Mouse (Mus musculus) left cerebral cortex, adult 9 months (tissue): ENCODE measurements around the gene Depdc7.

Experiments used
- DNase-seq, 2 experiments: peaks; one replicate each; pipeline ENCODE4 v3.0.0; 2022; ENCODE audit warnings: low spot score in 2 of 2

Depdc7 gene

DNA sequence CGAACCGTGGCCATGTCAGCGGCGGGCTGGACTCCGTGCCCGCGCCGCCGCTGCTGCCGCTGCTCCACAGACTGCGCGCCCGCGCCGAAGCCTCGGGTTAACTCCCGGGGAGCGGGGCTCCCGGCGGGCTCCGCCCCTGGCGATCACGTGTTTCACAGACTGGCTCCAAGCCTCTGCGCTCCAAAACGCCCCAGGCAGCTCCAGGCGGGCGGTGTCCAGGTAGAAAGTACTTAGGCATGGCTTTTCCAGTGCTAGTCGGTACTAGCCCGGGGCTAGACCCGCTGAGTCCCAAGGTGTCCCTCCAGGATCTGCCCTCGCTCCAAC lies at the start of gene Depdc7:
Depdc7 (minus strand) TSS at position 138 of the 324 bp plus-strand sequence.
- peak; percentile 55 to 77 for DNase-seq

DNA sequence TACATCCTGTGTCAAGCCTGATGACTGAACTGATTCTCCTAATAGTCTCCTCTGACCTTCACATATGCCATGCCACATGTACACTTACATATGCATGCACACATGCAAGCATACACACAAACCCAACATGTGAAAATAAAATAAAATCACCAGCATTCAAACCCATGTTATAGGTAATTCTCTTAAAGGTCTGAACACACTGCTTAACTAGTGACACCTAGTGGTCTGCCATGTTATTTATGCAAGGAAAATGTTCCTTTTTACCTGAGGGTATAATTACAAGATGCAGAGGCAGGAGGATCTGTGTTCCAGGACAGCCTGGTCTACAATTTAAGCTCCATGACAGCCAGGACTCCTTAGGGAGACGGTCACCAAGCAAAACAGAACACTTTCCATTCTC lies 32.1 kb upstream of the Depdc7 start:
- DNase-seq, result peak in 1 of 2 experiments; percentile 16

DNA sequence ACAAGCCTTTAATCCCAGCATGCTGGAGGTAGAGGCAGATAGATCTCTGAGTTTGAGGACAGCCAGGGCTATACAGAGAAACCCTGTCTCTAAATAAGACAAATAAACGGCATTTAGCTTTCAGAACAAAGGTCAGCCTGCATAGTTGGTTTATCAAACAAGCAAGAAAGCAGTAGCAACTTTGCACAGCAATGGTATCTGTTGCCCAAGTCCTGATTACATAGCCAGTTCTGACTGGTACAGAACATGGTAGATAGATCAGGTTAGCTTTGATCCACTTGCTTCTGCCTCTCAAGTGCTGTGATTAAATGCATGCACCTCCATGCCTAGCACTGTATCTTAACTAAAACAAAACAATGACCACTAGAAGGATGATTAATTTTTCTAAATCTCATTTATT lies 26.0 kb upstream of the Depdc7 start:
- no peak for DNase-seq

GRCm38 (mm10) chr2:104764018-104764417 lies 21.3 kb upstream of the Depdc7 start:
- no peak for DNase-seq

- peak in 1 of 2 experiments; percentile 8 for DNase-seq
Observed at GRCm38 (mm10) chr2:104763134-104763703, 20.5 kb upstream of the Depdc7 start.

DNA sequence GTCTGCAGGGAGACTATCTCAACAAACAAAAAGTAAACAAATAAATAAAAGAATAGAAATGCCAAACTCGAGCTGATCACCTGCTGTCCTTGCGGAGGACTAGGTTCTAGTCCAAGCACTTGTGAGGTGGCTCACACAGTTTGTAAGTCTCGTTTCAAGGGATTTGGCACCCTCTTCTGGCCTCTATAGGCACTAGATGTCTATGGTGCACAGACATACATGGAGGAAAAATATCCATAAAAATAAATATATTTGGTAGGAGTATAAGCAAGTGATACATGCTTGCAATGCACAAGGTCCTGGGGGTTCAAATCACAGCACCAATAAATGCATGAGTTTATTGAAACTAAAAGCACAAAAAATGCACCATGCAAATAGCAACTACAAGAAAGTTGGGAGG lies 7.9 kb upstream of the Depdc7 start:
- DNase-seq, result no peak

GRCm38 (mm10) chr2:104748652-104749183 lies 6.0 kb upstream of the Depdc7 start:
- no peak for DNase-seq

- no peak for DNase-seq
Observed at GRCm38 (mm10) chr2:104746251-104746650, 3.6 kb upstream of the Depdc7 start.

- DNase-seq, result no peak
Observed at GRCm38 (mm10) chr2:104743971-104744370, 1.3 kb upstream of the Depdc7 start.

DNA sequence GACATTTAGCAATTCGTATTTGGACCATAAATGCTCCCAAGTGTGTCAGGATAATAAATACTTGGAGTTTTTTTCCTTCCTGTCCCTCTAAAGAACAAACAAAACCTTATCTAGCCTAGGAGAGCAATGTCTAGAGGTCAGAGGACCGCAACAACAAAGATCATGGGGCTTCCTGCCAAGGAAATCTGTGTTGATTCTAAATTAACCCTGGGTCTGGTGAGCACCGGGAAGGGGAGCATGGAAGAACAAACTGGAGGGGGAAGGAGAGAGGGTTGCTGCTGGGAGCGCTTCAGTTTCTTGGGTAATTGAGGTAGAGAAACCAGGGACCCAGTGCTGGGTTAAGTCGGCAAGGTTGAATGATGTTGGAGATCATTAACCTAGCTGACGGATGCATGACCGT lies 482 bp upstream of the Depdc7 start:
- no peak for DNase-seq

DNA sequence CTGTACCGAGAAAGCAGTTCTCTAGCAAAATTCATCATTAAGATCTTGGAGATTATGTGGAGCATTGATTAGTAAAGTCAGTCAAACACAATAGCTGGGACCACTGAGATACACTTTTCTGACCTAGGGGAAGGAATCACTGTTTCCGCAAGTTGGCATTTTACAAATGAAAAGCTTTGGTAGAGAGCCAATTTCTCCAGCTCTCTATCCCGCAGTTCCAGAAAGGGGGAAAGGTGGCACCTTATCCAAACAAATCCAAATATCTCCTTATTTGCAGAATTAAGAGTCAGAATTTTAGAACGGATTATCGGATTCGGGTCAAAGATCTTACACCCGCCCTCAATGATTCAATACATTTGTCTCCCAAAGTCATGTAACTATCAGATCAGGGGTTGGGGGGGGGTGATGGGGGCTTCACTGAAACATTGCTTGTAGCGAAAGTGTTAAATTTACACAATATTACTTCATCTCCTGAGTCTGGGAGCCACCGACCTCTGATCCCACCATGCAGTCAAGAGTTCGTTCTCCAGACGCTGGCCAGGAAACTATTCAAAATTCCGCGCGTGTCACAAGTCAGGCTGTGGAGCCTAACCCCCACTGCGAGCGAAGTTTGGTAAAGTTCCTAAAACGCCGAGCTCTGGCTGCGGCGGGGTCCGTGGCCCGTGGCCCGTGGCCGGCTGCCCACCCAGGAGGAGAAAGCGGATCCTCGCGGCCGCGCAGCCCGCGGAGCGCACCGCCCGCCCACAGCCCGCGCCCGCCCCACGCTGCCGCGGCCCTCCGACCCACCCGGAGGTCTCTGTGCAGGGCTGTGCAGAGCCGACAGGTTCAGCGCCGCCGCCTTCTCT lies 560 bp downstream of the Depdc7 start:
- no peak for DNase-seq

GRCm38 (mm10) chr2:104741015-104741758 lies 1.5 kb downstream of the Depdc7 start:
- no peak for DNase-seq

GRCm38 (mm10) chr2:104740248-104740949 lies 2.3 kb downstream of the Depdc7 start:
- no peak for DNase-seq

- no peak for DNase-seq
Observed at GRCm38 (mm10) chr2:104739691-104740090, 3.0 kb downstream of the Depdc7 start.

DNA sequence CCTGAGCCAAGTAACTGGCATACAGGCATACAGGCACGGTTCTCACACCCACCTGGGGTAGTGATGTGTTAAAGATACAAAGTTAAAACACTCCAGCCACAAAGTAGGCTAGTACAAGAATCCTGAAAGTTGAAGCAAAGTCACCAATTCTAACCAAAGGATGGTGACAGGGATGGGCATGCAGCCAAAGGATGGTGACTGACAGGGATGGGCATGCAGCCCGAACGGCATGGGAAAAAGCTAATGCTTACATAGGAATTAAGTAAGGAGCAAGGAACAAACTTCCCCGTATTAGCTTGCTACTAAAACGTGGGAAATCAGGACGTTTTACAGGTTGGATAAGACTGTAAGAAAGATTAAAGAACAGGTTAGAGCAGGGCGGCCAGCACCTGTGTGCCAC lies 6.4 kb downstream of the Depdc7 start:
- no peak for DNase-seq

DNA sequence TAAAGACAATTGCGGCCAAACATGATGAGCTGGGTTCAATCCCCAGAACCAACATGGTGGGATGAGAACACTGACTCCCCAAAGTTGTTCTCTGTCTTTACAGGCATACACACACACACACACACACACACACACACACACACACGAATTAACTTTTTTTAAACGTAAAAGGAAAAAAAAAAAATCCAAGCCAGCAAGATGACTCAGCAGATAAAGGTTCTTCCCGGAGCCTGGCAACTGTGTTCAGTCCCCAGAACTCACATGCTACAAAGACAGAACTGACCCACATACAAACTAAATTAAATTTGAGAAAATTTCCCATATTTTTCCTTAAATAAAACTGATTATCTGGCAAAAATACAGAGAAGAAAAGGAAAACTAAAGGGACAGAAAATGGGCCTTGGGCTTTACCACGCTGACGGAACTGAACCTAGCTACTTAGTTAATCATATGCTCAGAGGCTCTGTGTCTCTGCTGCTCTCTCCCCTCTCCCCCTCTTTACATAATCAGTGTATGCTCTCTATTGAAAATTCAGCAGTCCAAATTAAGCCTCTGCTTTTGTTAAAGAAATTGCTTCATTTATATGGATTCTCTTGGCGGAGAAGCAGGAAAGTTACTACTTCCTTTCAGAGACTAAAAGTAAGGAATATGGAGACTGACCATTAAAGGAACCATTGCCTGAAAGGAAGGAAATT lies 10.0 kb downstream of the Depdc7 start:
- DNase-seq, result no peak

DNA sequence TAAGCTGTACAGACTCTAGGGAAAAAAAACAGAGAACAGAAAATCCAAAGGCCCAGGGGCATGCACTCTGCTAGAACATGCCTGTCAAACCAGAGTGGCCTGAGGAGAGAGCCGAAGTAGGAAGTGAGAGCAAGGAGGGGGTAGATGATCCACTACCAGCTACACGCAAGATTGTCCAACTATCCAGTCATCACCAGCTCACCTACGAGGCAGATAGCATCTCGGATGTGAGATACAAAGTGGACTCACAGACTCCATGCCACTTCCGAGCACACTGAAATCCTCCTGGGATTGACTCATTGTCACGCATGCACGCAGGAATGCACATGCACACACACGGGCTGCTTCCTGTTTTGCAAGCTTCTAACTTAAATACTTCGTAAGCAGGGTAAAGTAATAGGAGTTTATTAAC lies 10.6 kb downstream of the Depdc7 start:
- no peak for DNase-seq

- DNase-seq, result no peak
Observed at GRCm38 (mm10) chr2:104727369-104727768, 15.3 kb downstream of the Depdc7 start.

GRCm38 (mm10) chr2:104722021-104722420 lies 20.7 kb downstream of the Depdc7 start:
- DNase-seq, result no peak

- DNase-seq, result no peak
Observed at GRCm38 (mm10) chr2:104717827-104718226, 24.9 kb downstream of the Depdc7 start.

GRCm38 (mm10) chr2:104717231-104717735 lies 25.4 kb downstream of the Depdc7 start:
- DNase-seq, result no peak
